Mouse (Mus musculus) spleen, postnatal 36 days (tissue): ENCODE measurements at regions not wholly inside any gene's neighbourhood (a gene's known extent, or its start where the extent isn't known, plus 50 kb on each side); places are given as distances from the start of the nearest gene placed in this dataset.
"Not testable (repeated sequence)": the region's sequence is repeated elsewhere in the genome, so short reads cannot be mapped to it uniquely, and the experiment has no call there.

ENCODE experiments used
- DNase-seq, 2 experiments: peaks; one replicate each; pipeline ENCODE4 v3.0.0; 2022; ENCODE audit warnings: low spot score in 2 of 2, mixed read lengths in 1 of 2

DNA sequence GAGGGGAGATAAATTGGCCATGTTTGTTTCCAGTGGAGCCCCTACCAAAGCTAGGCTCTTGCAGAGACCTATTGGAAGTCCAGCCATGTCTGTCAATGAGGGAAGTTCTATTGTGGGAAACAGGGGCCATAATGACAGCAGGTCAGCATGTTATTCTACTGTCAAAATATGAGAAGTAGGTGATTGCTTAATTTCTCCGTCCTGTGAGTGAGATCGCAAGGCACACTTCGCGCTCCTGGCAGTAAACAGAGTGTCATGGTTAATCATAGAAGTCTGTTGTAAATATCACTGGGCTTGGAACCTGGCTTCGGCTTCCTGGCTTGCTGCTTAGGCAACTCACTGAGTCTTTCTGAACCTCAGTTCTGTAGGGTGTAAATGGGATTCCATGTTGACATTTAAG, 72.5 kb upstream of the Ccdc122 start:
- DNase-seq, result peak in 1 of 2 experiments; percentile 1

DNA sequence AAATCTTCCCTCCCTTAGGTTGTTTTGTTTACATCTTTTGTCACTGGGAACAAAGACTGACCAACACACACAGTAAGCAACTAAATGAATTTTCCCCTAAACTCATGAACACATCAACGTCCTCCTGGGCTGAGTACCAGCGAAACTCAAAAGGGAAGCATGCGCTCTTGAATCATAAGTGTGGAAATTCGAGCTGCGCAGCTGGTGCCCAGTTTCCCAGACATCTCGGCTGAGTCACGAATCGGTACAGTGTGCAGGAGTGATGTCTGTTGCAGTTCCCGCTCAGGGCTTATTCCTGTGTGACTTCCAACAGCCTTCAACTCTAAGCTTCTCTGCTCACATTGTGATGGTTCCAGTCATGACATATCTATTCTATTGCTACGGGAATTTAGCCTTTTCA, 77.7 kb upstream of the Ccdc122 start:
- DNase-seq, result no peak

DNA sequence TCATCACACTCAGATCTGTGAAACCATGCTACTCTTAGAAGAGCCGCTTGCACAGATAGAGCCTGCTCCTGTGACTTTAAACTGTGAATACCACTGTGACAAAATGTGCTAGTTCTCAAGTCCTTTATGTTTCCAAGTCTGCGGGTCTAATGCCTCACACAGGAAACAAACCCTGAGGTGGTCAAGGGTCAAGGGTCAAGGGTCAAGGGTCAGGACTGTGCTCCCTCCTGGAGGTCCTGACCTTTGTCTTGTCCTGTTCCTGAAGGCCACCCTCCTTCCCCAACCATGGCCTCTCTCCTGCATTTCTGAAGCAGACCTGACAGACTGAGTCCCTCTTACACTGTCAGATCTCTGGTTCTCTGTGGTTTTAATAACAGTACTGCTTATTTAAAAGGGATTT, 79.4 kb upstream of the Ccdc122 start:
- DNase-seq, result no peak

DNA sequence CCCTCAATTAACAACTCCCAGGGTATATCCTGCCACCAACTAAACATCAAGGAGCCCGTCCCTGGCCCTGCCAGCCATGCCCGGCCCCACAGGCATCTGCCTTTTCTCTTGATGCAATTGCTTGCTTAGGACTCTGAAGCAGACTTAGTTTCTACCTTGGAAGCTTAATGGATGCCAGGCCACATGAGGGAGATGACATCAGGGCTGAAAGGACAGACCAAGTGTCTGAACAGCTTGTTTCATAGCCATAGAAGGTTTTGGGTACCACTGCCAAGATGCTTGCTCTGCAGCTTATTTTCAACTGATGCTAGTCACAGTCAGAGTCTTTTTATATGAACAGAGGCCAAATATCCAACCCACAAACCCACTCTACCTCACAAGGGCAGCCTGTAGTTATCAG, 83.4 kb upstream of the Ccdc122 start:
- no peak for DNase-seq

DNA sequence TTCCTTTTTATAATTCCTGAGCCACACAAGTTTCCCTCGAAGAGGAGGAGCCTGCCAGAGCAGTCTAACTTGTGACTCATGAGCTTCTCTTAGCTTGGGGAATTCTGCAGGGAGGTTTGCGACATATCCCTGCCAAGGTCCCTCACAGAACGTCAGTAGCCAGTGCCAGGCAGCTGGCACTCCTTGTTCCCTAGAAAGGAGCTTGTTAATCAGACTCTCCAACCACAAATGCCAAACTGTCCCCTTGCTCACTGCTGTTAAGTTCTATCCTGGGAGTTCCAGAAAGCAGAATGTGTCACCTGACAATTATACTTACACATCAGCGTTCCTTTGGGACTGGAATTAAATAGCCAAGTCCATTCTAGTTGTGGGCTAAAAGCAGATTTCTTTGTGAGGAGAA, 85.1 kb upstream of the Ccdc122 start:
- DNase-seq, result no peak

DNA sequence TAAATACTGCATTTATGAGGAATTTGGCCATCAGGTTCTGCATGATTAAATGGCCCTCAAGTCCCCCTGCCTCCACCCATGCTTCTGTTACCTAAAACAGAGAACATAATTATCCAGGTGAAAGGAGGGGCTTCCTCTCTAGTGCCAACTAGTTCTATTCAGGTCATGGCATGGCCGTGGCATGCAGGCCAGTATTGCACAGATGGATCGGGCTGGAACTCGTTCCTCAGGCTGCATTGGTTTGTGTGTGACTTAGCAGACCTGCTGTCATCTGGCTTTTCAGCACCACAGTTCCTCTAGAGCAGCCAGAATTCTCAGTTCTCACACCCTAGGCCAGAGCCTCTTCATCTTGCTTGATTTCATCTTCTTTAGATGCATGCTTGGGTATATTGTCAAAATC, 87.2 kb upstream of the Ccdc122 start:
- DNase-seq, result no peak

DNA sequence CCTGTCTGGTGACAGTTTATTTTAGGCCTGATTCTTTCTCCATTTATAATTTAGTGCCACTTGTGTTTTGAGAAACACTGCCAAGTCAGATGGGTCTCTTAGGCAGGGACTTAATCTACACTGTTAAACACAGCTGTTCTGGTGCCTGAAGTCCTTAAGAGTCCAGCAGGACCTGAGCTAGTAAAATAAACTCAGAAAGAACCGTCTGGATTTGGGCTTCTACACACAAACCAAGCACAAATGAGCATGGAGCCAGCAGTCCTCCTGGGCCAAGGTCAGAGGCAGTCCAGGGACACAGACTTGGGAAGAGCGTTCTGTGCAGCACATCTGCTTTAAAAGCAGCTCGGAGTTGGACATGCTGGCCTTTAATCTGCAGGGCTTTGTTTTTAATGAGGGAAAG, 87.6 kb upstream of the Ccdc122 start:
- DNase-seq, result no peak

DNA sequence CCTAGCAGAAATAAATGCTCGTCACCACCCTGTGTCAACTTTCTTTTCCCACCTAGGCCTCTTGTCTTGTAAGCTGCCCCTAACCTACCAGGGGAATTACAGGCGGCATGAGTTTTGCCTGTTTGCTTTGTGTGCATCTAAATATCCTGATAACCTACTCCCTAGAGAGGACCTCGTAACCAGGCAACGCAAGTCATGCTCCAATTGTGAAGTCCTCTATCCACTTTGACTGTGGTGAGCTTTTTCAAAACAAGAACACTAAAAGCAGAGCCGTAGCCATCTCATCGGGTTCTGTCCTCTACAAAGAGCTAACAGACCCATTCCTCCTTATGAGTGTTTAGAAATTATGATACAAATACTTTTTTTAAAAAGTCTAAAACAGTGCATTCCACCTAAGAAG, 88.1 kb upstream of the Ccdc122 start:
- DNase-seq, result no peak

DNA sequence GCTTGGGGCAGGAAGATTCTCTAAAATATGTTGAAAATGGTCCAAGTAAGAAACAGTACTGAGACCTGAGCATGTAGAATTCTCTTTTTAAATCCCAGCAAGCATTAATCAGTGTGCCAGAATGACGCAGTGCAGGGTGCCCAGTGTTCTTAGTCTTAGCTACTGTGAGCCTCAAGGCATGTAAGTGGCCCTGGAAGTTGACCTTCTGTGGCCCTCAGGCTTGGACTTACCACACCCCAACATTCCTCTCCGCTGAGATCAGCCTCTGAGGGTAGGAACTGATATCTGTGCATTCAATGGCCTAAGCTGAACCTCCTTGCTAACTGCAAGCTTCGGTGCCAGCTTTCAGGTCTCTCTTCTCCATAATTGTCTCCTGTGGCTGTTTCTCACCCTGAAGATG, 89.4 kb upstream of the Ccdc122 start:
- DNase-seq, result no peak

DNA sequence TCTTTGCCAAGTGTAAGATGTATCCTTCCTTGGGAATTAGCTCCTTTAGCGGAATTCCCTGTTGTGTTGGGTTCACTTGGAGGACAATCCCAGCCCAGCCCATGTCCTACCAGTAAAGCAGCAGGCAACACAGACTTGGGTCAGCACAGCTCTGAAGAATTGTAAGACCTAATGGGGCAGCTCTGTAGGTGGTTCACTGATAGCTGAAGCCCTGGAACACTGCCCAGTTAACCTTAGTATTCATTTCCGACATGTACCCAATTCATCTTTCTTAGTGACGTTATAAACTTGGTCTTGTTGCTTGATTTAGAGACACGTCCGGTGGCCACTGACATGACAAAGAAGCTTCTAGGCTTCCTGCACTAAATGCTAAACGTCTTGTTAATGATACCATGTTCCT, 90.9 kb upstream of the Ccdc122 start:
- DNase-seq, result no peak

DNA sequence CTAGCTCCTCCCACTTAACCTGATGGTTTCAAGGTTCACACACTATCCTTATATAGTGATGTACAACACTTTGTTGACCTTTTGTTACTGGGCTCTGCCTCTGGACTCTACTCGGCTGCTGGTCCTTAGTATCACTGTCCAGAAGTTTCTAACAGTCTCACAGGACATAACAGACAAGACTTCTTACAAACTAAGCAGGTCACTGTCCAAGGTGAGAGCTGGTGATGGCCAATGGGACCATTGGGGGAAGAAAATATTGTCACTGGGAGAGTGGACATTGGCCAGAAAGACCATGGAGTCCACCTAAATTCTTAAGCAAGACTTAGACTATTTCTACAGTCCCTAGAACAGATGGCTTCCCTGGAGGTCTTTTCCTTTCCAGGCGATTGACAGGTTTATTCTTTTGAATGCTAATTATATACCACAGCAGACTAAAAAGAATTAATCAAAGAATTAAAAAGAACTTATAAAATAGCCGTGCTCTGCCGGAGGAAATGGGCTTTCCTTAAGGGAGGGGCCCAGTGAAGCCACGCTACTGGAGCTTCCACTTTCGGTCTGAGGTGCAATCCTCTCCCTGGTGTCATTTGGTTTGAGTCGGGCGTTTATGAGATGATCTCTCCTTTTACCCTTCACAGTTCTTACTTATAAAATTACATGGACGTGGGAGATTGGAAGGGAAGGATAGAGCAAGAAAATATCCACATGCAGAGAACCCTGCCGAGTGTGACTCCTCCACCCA, 94.9 kb upstream of the Ccdc122 start:
- DNase-seq, result no peak

DNA sequence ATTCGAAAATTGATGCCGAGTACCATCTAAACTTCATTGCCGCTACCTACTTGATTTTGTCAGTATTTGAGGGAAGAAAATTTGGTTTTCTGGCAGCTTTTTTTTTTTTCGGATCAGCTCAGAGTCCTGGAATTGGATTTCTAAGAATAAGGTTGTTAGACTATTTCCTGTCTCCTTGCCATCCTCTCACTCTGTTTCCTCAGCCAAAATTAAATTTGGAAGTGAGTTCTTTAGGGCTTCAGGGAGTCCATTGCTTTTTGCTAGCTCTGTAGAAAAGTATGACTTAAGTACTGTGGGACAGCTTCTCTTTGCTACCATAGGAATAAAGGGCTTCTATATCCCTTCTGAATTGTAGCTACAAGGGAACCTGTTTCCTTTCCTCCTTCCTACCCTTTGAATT, 96.1 kb upstream of the Ccdc122 start:
- DNase-seq, result no peak

DNA sequence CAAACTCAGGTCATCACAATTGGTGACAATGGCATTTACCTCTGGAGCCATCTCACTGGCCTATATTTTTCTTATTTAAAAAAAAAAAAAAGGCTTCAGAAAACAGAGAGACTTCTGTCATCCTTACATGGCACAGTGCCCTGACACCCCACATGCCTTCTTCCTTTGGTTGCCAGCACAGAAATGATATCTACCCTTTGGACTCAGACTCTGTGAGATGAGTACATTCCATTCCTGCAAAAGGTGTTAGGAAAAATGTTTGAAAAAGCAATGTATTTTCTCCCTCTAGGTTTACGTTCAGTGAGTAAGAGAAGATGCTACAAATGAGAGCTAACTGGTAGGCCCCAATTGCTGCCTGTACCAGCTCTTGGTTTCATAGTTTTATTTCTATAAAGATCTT, 99.9 kb upstream of the Ccdc122 start:
- no peak for DNase-seq

DNA sequence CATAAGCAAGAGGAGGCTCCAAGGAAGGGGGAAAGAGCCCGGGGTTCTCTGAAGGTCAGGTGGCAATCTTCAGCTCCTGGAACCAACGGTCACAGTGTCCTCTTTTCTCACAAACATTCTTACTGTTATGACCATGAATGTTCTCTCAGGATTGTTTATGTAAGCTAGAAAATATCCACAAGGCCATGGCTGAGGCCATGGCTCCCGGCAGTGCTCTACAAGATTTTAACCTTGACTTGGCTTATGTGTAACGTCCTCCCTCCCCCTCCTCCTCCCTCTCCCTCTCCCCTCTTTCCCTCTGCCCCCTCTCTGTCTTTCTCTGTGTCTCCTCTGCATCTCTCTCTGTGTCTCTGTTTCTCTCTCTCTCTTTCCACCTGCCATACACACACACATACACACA, 100.5 kb upstream of the Ccdc122 start:
- DNase-seq, result not testable (repeated sequence)

DNA sequence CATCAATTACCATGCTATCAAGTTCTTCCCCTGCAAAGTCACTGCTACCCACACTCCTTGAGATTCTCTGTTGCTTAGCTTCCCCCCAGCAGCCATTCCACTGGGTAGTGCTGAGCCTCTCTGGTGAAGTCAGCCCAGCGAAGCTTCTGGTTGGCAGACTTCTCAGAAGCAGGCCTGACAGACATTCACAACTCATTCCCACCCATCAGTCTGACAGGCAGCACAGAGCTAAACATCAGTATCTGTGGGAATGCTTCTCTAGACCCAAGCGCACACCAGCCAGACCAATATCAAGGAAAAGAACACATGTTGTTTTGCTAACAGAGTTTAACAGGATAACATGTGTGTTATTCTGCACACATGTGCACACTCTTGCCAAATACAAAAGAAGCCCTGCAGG, 101.1 kb upstream of the Ccdc122 start:
- no peak for DNase-seq

DNA sequence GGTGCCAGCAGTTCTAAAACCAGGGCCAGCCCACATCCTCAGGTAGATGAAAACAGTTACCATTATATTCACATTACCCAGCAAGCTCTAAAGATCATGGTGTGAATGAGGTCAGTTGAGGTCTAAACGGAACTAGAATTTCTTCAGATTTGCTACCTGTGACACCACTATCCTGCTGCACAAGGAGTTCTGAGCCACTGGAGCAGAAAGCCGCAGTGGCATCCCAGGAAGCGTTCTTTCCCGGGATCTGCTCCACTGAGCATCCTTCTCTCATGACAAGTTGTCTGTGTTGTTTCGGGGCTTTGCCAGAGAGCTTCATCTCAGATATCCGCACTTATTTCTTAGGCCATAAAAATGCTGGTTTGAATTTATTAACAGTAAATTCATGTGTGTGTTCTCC, 103.7 kb upstream of the Ccdc122 start:
- no peak for DNase-seq

DNA sequence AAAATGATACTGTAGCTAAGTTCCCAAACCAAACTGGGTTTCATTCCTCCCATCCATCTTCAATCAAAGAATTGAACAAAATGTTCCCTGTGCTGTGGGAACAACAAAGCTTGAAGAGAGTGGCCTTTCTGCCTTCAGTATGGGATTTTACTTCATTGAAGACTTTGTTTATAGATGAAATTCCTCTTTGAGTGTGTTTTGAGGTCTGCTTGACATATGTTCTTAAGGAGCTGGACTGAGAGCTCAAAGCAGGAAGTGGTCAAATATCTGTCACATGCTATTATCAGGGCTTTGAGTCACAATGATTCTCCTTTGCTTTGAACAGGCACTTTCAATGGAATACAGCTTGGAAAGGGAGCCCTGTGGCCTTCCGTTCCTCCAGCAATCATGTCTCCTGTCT, 105.2 kb upstream of the Ccdc122 start:
- no peak for DNase-seq

DNA sequence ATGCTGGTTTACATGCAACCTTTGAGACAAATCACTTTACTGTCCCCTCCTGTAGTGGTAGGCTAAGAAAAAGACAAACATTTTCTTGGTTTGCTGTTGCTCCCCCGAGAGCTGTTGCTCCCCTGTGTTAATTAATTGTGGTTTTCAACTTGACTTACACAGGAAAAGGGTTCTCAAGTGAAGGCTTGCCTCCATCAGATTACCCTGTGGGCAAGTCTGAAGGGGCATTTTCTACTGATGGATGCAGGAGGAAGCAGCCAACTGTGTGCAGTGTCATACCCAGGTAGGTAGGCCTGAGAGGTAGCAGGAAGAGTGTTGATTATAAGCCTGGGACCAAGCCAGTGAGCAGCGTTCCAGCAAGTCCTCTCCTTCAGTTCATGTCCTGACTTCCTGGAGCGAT, 107.0 kb upstream of the Ccdc122 start:
- no peak for DNase-seq

DNA sequence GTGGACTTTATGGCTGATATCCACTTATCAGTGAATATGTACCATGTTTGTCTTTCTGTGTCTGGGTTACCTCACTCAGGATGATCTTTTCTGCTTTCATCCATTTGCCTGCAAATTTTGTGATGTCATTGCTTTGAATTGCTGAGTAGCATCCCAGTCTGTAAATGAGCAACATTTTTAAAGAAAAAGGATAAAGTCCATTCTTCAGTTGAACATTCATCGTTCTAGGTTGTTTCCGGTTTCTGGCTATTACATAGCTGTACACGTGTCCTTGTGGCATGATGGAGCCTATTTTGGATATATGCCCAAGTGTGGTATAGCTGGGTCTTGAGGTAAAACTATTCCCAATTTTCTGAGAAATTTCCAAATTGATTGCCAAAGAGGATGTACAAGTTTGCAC, 107.9 kb upstream of the Ccdc122 start:
- DNase-seq, result no peak

DNA sequence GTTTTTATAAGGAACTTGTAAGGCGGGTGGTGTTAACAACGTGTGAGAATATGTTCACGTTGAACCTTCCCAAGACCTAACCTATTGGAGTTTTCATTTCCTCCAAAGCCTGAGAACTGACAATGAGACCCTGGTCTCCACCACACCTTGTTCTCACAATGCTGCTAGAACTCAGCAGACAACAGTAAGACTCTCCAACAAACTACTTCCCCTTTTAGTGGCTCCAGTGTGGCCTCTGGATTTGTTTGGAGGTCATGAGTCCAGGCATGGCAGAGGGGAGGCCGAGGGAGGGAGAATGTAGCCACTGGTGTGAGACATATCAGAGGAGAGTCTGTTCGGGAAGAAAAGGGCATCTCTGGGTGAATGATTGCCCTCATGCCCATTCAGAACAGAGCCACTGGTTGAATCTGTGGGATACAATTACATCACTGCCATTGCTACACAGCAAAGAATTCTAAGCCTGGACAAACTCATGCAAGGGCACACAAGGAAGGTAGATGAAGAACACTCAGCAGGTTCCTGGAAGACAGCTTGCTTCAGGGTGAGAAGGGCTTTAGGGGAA, 109.2 kb upstream of the Ccdc122 start:
- no peak for DNase-seq

DNA sequence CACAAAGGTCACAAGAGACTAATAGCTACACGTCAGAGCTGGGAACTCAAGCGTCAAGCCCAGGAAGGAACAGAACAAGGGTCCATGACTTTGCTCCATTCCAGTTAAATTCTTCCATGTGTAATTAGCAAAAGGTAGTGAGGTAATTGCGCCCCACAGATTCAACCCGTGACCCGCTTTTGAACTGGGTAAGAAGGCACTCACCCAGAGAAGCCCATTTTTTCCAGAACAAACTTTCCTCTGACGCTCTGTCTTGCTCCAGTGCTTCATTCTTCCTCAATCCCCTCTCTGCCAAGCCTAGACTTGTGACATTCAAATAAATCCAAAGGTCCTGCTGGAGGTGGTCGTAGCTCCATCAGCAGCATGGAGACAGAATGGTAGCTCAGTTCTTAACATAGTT, 110.2 kb upstream of the Ccdc122 start:
- no peak for DNase-seq

DNA sequence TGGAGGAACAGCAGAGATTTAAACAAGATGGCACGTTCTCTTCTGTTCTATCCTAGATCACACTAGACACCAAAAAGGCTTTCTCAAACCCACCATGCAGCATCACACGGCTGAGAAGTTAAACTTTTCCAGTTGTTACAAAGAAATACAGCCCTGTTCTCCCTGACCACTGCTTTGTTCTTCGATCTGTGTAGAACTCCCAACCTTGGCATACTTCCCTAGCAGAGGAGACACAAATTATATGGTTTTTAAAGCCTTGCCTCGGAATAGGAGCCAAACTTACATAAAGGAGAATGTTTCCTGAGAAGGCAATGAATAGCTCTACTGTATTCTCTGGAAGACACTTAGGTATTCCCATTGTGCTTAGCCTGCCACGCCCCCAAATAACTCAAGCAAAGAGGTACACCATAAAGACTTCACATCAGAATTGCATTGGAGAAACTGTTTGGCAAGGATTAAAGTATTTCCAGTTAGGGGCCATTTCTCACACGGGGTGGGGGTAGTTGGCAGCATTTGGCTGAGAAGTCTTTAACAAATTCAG, 114.1 kb upstream of the Ccdc122 start:
- DNase-seq, result no peak

DNA sequence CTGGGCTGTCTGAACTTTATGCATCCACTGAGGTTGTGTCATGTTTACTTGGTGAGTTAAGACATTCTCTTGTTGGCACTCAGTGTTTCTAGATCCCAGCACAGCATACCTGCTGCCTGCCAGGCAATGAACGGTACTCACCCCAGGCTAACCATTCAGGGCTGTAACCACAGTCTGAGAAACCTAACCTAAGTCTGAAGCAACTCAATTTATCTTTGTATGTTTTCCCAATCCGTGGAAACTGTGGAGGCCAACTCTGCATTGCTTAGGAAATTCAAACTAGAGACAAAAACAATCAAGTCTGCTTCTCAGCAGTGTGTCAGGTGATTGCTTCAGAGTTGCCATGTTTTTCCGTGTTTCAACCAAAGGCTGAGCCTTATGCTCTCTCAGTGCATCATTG, 118.5 kb upstream of the Ccdc122 start:
- DNase-seq, result no peak
